Mouse (Mus musculus) heart, embryonic 12.5 days (tissue): ENCODE results near the gene Hnmt. TPM values are rescaled to one million over a fixed set of nuclear protein-coding genes. Genes with fewer than 3 reads are reported as not detected.
"Not testable (repeated sequence)": the region's sequence is repeated elsewhere in the genome, so short reads cannot be mapped to it uniquely, and the experiment has no call there.

Source experiments
- ATAC-seq: fragments of 200-750 bp; cut with Nextera tagmentation; 2 replicates; pipeline ENCODE4 v1.8.0; 2017; ENCODE audit warnings: moderate TSS enrichment, moderate library complexity; ENCODE audit not compliant: insufficient number of reproducible peaks, low FRiP score
- H3K27ac ChIP-seq: fragments of 300-500 bp; sonication (generic); 2 replicates; pipeline ENCODE4 v1.5.1; 2016; ENCODE audit warnings: mild to moderate bottlenecking, moderate library complexity; ENCODE audit not compliant: poor library complexity, severe bottlenecking
- H3K27me3 ChIP-seq: fragments of 300-500 bp; sonication (generic); replicated peaks from 2 replicates; pipeline ENCODE4 v1.6.1; 2016; ENCODE audit warnings: mild to moderate bottlenecking, moderate library complexity
- H3K36me3 ChIP-seq: fragments of 300-500 bp; sonication (generic); 2 replicates; pipeline ENCODE4 v1.6.1; 2016; ENCODE audit warnings: mild to moderate bottlenecking, moderate library complexity
- H3K4me1 ChIP-seq: fragments of 300-500 bp; sonication (generic); replicated peaks from 2 replicates; pipeline ENCODE4 v1.6.1; 2016; ENCODE audit warnings: mild to moderate bottlenecking
- H3K4me2 ChIP-seq: fragments of 300-500 bp; sonication (generic); 2 replicates; pipeline ENCODE4 v1.6.1; 2016; ENCODE audit warnings: mild to moderate bottlenecking, moderate library complexity
- H3K4me3 ChIP-seq: fragments of 300-500 bp; sonication (generic); 2 replicates; pipeline ENCODE4 v1.5.1; 2016; ENCODE audit warnings: mild to moderate bottlenecking
- H3K9ac ChIP-seq: fragments of 300-500 bp; sonication (generic); 2 replicates; pipeline ENCODE4 v1.6.1; 2016; ENCODE audit warnings: mild to moderate bottlenecking, moderate library complexity
- H3K9me3 ChIP-seq: fragments of 300-500 bp; sonication (generic); replicated peaks from 2 replicates; pipeline ENCODE4 v1.6.1; 2016; ENCODE audit warnings: mild to moderate bottlenecking, moderate library complexity
- WGBS: fragments of 180-500 bp; shearing (Covaris S2); methylation state at CpG from one replicate; pipeline ENCODE4 v1.1.7; 2016; 5-methylcytosine and 5-hydroxymethylcytosine counted together
- polyA plus RNA-seq: library from polyadenylated mRNA; unstranded; fragments of >200 nt; fragmentation: Nextera tagmentation; extraction: Ambion mirVana; gene quantifications from 2 replicates; pipeline ENCODE4 v1.2.1, GENCODE M21; 2016

Gene Hnmt
- polyA plus RNA-seq, 1 experiment from 2014 or later = 5.0 TPM

DNA sequence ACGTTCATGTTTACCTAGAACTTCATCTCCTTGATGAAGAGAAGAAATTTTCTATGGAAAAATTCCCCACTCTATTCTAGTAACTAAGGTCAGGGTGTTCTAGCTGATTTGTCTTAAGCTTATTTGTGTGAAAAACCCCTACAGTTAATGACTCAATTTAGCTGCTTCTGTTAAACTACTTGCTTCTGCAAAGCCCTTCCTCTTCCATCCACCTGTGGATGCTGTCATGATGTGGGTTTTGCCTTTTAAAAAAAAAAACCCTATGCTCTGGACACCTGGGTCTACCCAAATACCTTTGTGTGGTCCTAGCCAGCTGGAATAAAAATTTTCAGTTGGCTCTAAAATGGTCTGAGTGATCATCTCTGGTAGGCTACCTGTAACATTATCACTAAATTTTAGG is 49.9 kb downstream of the Hnmt start:
- Histone ChIP-seq H3K27me3 (no peaks in the 10 kb centered on the region), H3K9ac (no peak overlapping the region), H3K4me1 (no peaks in the 10 kb centered on the region), H3K36me3 (no peaks in the 10 kb centered on the region), H3K4me2 (no peak overlapping the region), H3K4me3 (no peak overlapping the region), H3K27ac (no peak overlapping the region), H3K9me3 (no peaks in the 10 kb centered on the region)
- 67% methylated on average over 1 of the region's 1 CpGs for WGBS
- no peak for ATAC-seq

GRCm38 (mm10) chr2:23998836-23999235 is 50.4 kb downstream of the Hnmt start:
- no peak overlapping the region for H3K4me2 ChIP-seq
- H3K4me3 ChIP-seq = no peak overlapping the region
- ATAC-seq = no peak
- no peaks in the 10 kb centered on the region for H3K4me1 ChIP-seq
- H3K27me3 ChIP-seq = no peaks in the 10 kb centered on the region
- no peaks in the 10 kb centered on the region for H3K9me3 ChIP-seq
- H3K36me3 ChIP-seq = no peaks in the 10 kb centered on the region
- H3K9ac ChIP-seq = no peak overlapping the region
- H3K27ac ChIP-seq = no peak overlapping the region
- WGBS = 86% methylated on average over 4 of the region's 4 CpGs

- Histone ChIP-seq H3K27ac (no peak overlapping the region), H3K9me3 (no peaks in the 10 kb centered on the region), H3K27me3 (no peaks in the 10 kb centered on the region), H3K4me2 (no peak overlapping the region), H3K4me3 (no peak overlapping the region), H3K36me3 (no peaks in the 10 kb centered on the region), H3K4me1 (no peaks in the 10 kb centered on the region), H3K9ac (no peak overlapping the region)
- 61% methylated on average over 2 of the region's 2 CpGs for WGBS
- no peak for ATAC-seq
Observed at GRCm38 (mm10) chr2:23996830-23997229, 52.4 kb downstream of the Hnmt start.

DNA sequence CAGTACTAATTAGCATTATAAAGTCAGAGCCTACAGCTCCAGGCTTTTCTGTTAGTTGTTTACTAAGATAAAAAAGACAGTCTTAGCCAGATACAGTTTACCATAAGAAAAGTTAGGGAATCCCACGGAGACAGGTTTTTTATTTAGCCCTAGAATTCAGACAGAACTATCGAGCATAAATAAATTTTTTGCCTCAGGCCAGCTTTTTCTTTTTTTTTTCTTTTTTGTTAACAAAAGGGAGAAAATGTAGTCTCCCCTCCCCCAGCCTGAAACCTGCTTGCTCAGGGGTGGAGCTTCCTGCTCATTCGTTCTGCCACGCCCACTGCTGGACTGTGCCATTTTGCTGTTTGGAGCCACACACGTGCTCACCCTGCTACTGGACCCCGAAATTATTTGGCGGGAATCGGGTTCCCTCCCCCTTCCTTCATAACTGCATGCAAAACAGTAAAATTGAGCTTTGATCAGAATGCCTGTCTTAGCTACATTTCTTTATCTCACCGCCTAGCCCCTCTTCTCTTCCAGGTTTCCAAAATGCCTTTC is 59.1 kb downstream of the Hnmt start:
- not testable (repeated sequence) for H3K9ac ChIP-seq, H3K4me1 ChIP-seq, H3K27me3 ChIP-seq, H3K36me3 ChIP-seq, ATAC-seq, H3K4me3 ChIP-seq, H3K9me3 ChIP-seq, H3K4me2 ChIP-seq, H3K27ac ChIP-seq
- WGBS = 79% methylated on average over 9 of the region's 9 CpGs

- Histone ChIP-seq H3K27ac (no peak overlapping the region), H3K27me3 (no peaks in the 10 kb centered on the region), H3K36me3 (no peaks in the 10 kb centered on the region), H3K9ac (no peak overlapping the region), H3K4me3 (no peak overlapping the region), H3K4me1 (no peaks in the 10 kb centered on the region), H3K4me2 (no peak overlapping the region), H3K9me3 (0 out of 2 replicates have a peak, but pooled peaks cover 2% of the 10 kb centered on the region)
- ATAC-seq = no peak
Observed at GRCm38 (mm10) chr2:23987283-23987682, 61.9 kb downstream of the Hnmt start.

DNA sequence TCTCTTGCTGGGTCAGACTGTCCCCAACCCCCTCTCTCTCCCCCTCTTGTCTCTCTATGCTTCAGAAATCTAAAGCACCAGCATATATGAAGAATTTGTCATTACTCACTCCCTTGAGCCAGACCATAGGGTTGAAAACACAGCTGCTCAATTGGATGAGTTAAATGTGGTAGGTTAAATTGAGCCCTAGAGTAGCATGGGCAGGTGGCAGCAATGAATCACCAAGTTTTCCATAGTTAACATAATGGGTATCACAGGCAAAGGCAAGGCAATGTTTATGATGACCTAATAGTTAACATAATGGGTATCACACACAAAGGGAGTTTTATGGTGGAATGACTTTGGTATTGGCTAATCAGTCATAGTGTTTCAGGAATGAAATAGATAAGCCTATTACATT is 65.9 kb downstream of the Hnmt start:
- Histone ChIP-seq H3K9me3 (0 out of 2 replicates have a peak, but pooled peaks cover 2% of the 10 kb centered on the region), H3K4me3 (no peak overlapping the region), H3K9ac (no peak overlapping the region), H3K4me2 (no peak overlapping the region), H3K4me1 (no peaks in the 10 kb centered on the region), H3K27me3 (no peaks in the 10 kb centered on the region), H3K36me3 (no peaks in the 10 kb centered on the region), H3K27ac (no peak overlapping the region)
- ATAC-seq = no peak

- Histone ChIP-seq H3K9ac (no peak overlapping the region), H3K27me3 (no peaks in the 10 kb centered on the region), H3K4me3 (no peak overlapping the region), H3K27ac (no peak overlapping the region), H3K36me3 (no peaks in the 10 kb centered on the region), H3K9me3 (0 out of 2 replicates have a peak, but pooled peaks cover 2% of the 10 kb centered on the region), H3K4me1 (no peaks in the 10 kb centered on the region), H3K4me2 (no peak overlapping the region)
- ATAC-seq = no peak
- 39% methylated on average over 1 of the region's 1 CpGs for WGBS
Observed at GRCm38 (mm10) chr2:23982860-23983259, 66.3 kb downstream of the Hnmt start.

DNA sequence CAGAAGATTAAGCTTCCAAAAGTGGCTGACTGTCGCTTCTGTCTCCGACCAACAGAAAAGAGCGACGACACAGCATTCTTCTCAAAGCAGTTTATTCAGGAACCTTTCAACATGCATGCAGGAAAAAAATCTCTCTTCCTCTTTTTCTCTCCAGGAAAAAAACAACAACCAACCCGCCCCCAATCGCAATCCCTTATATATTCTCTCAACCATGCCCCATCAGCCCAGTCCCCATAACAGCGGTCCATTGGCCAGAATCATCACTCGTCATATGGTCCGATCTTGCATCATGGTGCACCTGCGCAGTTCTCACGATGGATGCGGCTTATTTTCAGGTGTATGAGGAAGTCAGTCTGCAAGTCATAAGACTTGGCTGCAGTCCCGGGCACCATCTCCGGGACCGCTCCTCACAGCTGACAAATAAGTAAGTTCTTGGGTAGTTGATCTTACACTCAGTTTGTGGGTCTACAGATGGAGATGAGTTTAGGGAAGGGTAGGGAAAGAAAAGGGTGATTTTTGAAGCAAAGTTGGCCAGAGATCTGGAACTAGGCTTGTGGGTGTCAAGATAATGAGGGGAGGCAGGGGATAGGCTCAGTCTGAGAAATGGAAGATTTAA is 88.4 kb downstream of the Hnmt start:
- not testable (repeated sequence) for H3K9me3 ChIP-seq, H3K27me3 ChIP-seq, ATAC-seq, H3K9ac ChIP-seq, H3K36me3 ChIP-seq, H3K4me2 ChIP-seq, H3K4me3 ChIP-seq, H3K27ac ChIP-seq, H3K4me1 ChIP-seq
- 89% methylated on average over 15 of the region's 15 CpGs for WGBS

Other genes starting within 250 kb of the Hnmt start
- not detected in 2 replicates for gene Tbpl2, start 47.2 kb upstream of the Hnmt start, polyA plus RNA-seq
- not detected in 2 replicates for gene Il1f8, start 103.8 kb upstream of the Hnmt start, polyA plus RNA-seq
- not detected in 2 replicates for gene Il1f9, start 137.1 kb upstream of the Hnmt start, polyA plus RNA-seq
- gene Il1f6, start 166.0 kb upstream of the Hnmt start, polyA plus RNA-seq = not detected in 2 replicates
- gene Il1f5, start 227.6 kb upstream of the Hnmt start, polyA plus RNA-seq = not detected in 2 replicates
- gene Il1f10, start 241.8 kb upstream of the Hnmt start, polyA plus RNA-seq = not detected in 2 replicates